In genomic region chr12:69693471-69693870, GRCm38 (mm10) we compare ENCODE assay signal across 18 mouse cellular contexts.
"Had no signal": no experiment of that assay in that cellular context is flagged by ENCODE, and none has a peak within 500 bp of the region (broad histone marks: within the 10 kb centered on the region; RNA-seq: fewer than 3 reads in every experiment).

No protein-coding gene starts in this region.

- H3K9me3 ChIP-seq: limb, embryonic 12.5 days; limb, embryonic 15.5 days; midbrain, embryonic 12.5 days; midbrain, embryonic 15.5 days; neural tube, embryonic 12.5 days; neural tube, embryonic 15.5 days had no signal

- DNase-seq: kidney, adult 11 months; kidney, postnatal 36 days; left cerebral cortex, postnatal 4 days; liver, postnatal 0 days; lung, embryonic 14.5 days; thymus, adult 2 months; thymus, postnatal 25 days had no signal

- H3K4me1 ChIP-seq: limb, embryonic 12.5 days; midbrain, embryonic 12.5 days; midbrain, embryonic 15.5 days; neural tube, embryonic 12.5 days; neural tube, embryonic 15.5 days had no signal

- H3K9ac ChIP-seq: limb, embryonic 12.5 days; limb, embryonic 15.5 days; liver, embryonic 14.5 days; liver, postnatal 0 days; lung, embryonic 14.5 days; midbrain, embryonic 12.5 days; midbrain, embryonic 15.5 days; neural tube, embryonic 12.5 days; neural tube, embryonic 15.5 days had no signal

- H3K27me3 ChIP-seq: limb, embryonic 12.5 days; limb, embryonic 15.5 days; midbrain, embryonic 12.5 days; midbrain, embryonic 15.5 days; neural tube, embryonic 12.5 days; neural tube, embryonic 15.5 days had no signal

- H3K4me3 ChIP-seq: limb, embryonic 12.5 days; limb, embryonic 15.5 days; midbrain, embryonic 12.5 days; midbrain, embryonic 15.5 days; neural tube, embryonic 12.5 days; neural tube, embryonic 15.5 days had no signal

- H3K4me2 ChIP-seq: limb, embryonic 12.5 days; limb, embryonic 15.5 days; liver, embryonic 11.5 days; lung, embryonic 14.5 days; midbrain, embryonic 12.5 days; midbrain, embryonic 15.5 days; neural tube, embryonic 12.5 days; neural tube, embryonic 15.5 days had no signal

- H3K36me3 ChIP-seq: limb, embryonic 15.5 days; midbrain, embryonic 12.5 days had no signal

- H3K27ac ChIP-seq: limb, embryonic 12.5 days; limb, embryonic 15.5 days; liver, embryonic 14.5 days; macrophage; midbrain, embryonic 12.5 days; midbrain, embryonic 15.5 days; neural tube, embryonic 12.5 days; neural tube, embryonic 15.5 days; stomach, postnatal 0 days had no signal

- ATAC-seq: liver, postnatal 0 days; lung, postnatal 0 days; midbrain, embryonic 15.5 days had no signal
